Mouse (Mus musculus): ENCODE measurements around the gene Disc1.

DNA sequence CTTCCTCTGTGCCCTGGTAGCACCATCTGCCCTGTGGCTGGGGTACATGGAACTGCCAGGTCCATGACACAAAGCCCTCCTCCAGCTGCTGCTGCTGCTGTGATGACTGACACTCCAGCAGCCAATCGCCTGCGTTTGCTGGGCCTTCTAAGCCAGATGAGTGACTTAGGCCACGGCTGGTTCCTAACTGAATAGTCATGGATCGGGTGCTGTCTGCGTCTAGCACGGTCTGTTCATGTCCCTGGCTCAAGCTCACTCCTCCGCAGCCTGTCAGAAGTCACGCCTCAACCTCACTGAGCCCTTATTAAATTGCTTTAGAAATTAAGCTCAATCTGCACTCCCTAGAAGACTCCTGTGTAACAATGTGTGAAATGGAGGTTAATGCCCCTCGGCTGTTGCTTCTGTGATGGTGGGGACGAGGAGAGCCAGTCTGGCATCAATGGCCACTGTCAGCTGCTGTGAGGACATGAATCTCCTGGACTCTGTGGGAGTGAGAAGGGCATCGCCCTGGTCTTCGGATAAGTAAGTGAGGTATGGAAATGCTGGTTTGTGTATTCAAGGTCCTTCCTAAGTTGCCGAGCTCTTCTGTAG is 146.4 kb downstream of the Disc1 start:
- no peak for TF ChIP-seq GATA1 (IDR thresholded peaks at IDR 0.05; ENCODE audit: low read length)
- no peak for TF ChIP-seq TAL1 (IDR thresholded peaks at IDR 0.05; ENCODE audit: low read length)

All from erythroblast, embryonic 14.5 days (primary cell).